ENCODE assay signal across 9 mouse cellular contexts in the genomic region with DNA sequence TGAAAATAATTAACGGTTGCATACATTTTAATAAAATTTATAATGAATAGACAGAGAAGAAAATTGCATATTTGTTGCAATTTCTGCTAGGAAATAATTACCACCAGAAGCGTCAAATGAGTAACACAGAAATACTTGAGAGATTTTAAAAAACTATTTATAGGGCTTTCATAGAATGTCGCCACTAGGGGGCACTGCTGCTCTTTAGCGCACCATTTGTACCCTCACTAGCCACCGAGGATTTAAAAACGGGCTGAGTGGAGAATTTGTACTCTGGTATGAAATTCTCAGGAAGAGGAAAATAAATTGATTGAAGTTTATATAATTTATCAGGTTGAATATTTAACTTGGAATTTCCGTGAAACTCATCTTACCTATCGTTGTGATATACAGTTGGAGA.
DNase-seq lines count a peak whose midpoint lies in the region; TF ChIP-seq lines count a peak whose summit lies in the region.
"Had no signal": no experiment of that assay in that cellular context is flagged by ENCODE, and none has a peak within 500 bp of the region (broad histone marks: within the 10 kb centered on the region; RNA-seq: fewer than 3 reads in every experiment).

No protein-coding gene starts in this region.

- no peaks in the 10 kb centered on the region for H3K9me3 ChIP-seq in limb, embryonic 10.5 days (replicated peaks)
- H3K9me3 ChIP-seq: stomach, embryonic 15.5 days had no signal

- DNase-seq in thymus, adult 2 months: peak; percentile 4
- DNase-seq in thymus, adult 18-20 months: no peak
- DNase-seq in brain, embryonic 14.5 days (ENCODE audit: low read depth): peak; percentile 91
- peak; percentile 20 for DNase-seq in fibroblast of lung, adult 2 months (ENCODE audit: low read depth)
- peak; percentile 42 for DNase-seq in kidney, adult 9 months
- DNase-seq in limb, embryonic 10.5 days (ENCODE audit: low spot score): peak; percentile 74
- DNase-seq in retina, postnatal 7 days (ENCODE audit: low read depth, low spot score): peak; percentile 46
- no peak for DNase-seq in spleen, postnatal 14 days (ENCODE audit: low spot score in 2 of 2)

- no peak for TF ChIP-seq POLR2A in thymus, adult 2 months (IDR thresholded peaks at IDR 0.05; ENCODE audit: control insufficient read depth, extremely low read depth, insufficient read depth, low read length, poor library complexity)
- TF ChIP-seq POLR2A in brain, embryonic 14.5 days (IDR thresholded peaks at IDR 0.05; ENCODE audit: borderline replicate concordance, extremely low read depth, insufficient read depth, insufficient read length, poor library complexity, severe bottlenecking): no peak

- H3K27me3 ChIP-seq in thymus, adult 2 months (ENCODE audit: control insufficient read depth, insufficient read depth, low read length): no peaks in the 10 kb centered on the region
- no peaks in the 10 kb centered on the region for H3K27me3 ChIP-seq in limb, embryonic 10.5 days (ENCODE audit: low read depth, poor library complexity, severe bottlenecking)
- H3K27me3 ChIP-seq: stomach, embryonic 15.5 days had no signal

- WGBS in thymus, adult 2 months: 18% methylated on average over 8 of the region's 8 CpGs
- WGBS in limb, embryonic 10.5 days: 22% methylated on average over 8 of the region's 8 CpGs

- no peak overlapping the region for H3K27ac ChIP-seq in thymus, adult 2 months (ENCODE audit: control insufficient read depth, insufficient read depth, low read length)
- no peak overlapping the region for H3K27ac ChIP-seq in limb, embryonic 10.5 days
- H3K27ac ChIP-seq: stomach, embryonic 15.5 days had no signal

- no peaks in the 10 kb centered on the region for H3K4me1 ChIP-seq in thymus, adult 2 months (replicated peaks; ENCODE audit: control insufficient read depth, insufficient read depth, low read length)
- no peaks in the 10 kb centered on the region for H3K4me1 ChIP-seq in limb, embryonic 10.5 days
- H3K4me1 ChIP-seq: stomach, embryonic 15.5 days had no signal

- no peak for TF ChIP-seq CTCF in thymus, adult 2 months (IDR thresholded peaks at IDR 0.05; ENCODE audit: borderline replicate concordance, control insufficient read depth, extremely low read depth, insufficient read depth, low read length, poor library complexity)
- peak; percentile 73; the same call in 1 of the 2 replicates for TF ChIP-seq CTCF in brain, embryonic 14.5 days (IDR thresholded peaks at IDR 0.05; ENCODE audit: borderline replicate concordance, extremely low read depth, insufficient read depth, insufficient read length)

- no peak overlapping the region for H3K4me3 ChIP-seq in thymus, adult 2 months (ENCODE audit: control insufficient read depth, insufficient read depth, low read length)
- H3K4me3 ChIP-seq in limb, embryonic 10.5 days: no peak overlapping the region
- H3K4me3 ChIP-seq: stomach, embryonic 15.5 days had no signal

- H3K36me3 ChIP-seq in thymus, adult 2 months (ENCODE audit: control insufficient read depth, insufficient read depth, low read length): no peaks in the 10 kb centered on the region
- H3K36me3 ChIP-seq in limb, embryonic 10.5 days: no peaks in the 10 kb centered on the region
- H3K36me3 ChIP-seq: stomach, embryonic 15.5 days had no signal

Comparison
In these comparisons a context has a peak if more than half of its experiments do, and no peak if none do; other contexts are left out.
1. DNase-seq: peak in thymus, adult 2 months (single experiment), brain, embryonic 14.5 days (single experiment), fibroblast of lung, adult 2 months (single experiment), kidney, adult 9 months (single experiment), limb, embryonic 10.5 days (single experiment) and retina, postnatal 7 days (single experiment); none in thymus, adult 18-20 months (0 of 2) and spleen, postnatal 14 days (0 of 2).